Mouse (Mus musculus) urinary bladder, adult 2 months (tissue): ENCODE data around the gene Ms4a3. TPM values are rescaled to one million over a fixed set of nuclear protein-coding genes. Genes with fewer than 3 reads are reported as not detected.

Source experiments
- DNase-seq: peaks from one replicate; pipeline ENCODE4 v3.0.0; 2022; ENCODE audit warnings: low spot score
- polyA plus RNA-seq: library from polyadenylated mRNA; depleted of rRNA; stranded (reverse); fragments of >200 nt; gene quantifications from 2 replicates; pipeline ENCODE4 v1.2.3, GENCODE M21; 2012; rRNA removed

Ms4a3 gene
- polyA plus RNA-seq, result not detected in 2 replicates

GRCm38 (mm10) chr19:11640732-11641131 is at the start of gene Ms4a3:
TSS of gene Ms4a3 (minus strand) at chr19:11640851.
- no peak for DNase-seq

DNA sequence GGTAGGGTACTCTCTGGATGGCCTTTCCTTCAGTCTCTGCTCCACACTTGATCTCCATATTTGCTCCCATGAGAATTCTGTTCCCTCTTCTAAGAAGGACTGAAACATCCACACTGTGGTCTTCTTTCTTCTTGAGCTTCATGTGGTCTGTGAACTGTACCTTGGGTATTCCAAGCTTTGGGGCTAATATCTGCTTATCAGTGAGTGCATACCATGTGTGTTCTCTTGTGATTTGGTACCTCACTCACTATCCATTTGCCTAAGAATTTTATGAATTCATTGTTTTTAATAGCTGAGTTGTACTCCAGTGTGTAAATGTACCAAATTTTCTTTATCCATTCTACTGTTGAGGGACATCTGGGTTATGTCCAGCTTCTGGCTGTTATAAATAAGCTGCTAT is 20.9 kb upstream of the Ms4a3 start:
- no peak for DNase-seq

DNA sequence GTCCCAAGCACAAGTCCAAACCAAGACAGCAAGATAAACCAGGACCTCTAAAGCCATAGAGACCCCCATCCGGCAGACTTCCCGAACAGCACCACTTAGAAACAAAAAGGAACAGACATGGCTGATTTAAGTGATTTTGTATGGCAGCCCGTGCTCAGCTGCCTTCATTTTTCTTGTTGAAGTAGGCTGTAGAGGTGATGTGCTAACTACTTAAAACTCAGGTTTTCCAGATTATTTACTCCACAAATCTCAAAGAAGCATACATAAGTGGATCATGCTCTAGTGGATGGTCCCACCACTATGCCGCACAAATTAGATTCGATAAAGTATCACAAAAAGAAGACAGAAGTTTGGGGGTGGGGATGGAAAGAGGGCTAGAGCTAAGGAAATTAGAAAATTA is 19.8 kb upstream of the Ms4a3 start, which contains the start of gene Oosp2:
TSS of gene Oosp2 (minus strand) at position 101 of the 400 bp plus-strand sequence.
- DNase-seq, result no peak

DNA sequence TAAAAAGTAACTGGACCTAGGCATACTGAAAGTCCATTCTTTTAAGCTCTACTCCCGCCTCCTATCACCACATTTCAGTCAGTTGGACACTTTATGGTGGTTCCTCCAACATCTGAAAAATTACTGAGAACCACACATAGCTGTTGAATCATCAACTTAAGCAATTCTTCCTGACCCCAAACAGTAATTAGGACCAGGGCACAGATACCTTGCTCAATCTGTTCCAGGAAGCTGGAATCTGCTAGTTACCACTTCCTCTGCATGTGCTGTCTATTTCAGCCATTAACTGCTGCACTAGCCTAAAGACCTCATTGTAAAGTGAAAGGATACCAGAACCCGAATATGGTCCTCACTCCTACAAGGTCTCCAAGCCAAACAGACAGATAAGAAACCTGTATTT is 18.5 kb upstream of the Ms4a3 start:
- DNase-seq, result no peak

DNA sequence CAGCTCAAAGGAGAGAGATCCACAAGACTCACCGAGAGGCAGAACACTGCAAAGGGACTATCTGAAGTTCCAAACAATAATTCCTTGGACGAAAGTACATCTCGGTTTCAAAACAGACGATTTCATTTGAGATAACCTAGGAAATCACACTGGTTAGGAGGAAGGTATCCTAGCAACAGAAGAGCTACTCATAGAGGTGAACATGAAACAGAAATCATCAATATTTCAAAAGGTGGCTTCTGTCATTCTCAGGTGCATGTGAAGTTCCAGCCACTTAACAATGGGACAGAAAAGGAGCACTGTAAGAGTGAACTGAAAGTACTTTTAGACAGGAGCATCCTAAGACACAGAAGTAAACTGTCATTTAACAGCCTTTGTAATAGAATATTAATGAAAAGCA is 8.9 kb upstream of the Ms4a3 start:
- DNase-seq, result no peak

- no peak for DNase-seq
Measured at GRCm38 (mm10) chr19:11646166-11646565, 5.5 kb upstream of the Ms4a3 start.

DNA sequence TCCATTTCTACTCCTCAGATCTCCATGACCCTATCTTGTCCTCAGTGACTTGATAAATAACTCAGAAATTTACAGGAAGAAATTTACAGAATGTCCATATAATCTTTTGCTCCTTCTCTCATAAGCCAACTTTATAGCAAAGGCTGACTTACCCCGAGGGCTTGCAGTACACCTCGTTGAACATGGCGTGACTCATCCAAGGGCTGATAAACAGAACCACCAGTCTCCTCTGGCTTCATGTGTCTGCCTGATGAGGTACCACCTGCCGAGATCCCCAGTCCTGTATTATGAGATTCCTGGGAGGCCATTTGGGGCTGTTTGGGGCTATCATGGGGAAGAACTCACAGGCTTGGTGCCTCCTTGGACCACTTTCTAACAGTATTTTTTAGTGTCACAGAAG is 1.6 kb downstream of the Ms4a3 start:
- DNase-seq, result no peak

DNA sequence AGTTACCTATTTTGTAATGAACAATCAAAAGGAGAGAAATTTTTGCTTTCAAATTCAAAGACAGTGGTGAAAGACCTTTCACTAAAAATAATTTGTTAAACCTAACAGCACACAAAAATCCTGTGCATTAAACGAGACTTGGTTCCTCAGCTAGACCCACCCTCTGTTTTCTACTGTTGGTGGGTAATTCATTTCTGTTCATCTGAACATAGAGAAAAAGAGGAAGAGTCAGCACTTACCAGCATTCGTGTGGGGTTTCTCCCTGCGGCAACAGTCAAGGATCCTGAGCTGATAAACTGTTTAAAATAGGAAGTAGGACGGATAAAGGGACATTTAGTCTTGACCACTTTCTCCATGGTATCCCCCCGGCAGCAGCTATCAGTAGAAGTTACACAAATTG is 5.1 kb downstream of the Ms4a3 start:
- no peak for DNase-seq

DNA sequence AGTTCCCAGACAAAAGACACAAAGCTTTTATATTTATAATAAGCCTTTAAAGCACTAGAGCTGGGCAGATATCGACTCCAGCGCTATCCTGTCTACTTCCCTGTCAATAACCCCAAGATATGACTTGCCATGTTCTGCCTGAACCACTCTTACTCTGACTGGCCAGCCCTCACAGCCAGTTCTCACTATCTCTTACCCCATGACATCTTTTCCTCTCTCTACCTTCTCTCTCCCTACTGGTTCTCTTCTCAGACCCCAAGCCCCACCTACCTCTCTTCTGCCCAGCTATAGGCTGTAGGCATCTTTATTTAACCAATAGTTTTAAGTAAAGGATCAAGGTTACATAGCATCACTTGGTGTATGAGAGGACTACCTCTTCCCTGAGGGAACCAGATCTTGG is 6.3 kb downstream of the Ms4a3 start:
- DNase-seq, result no peak

DNA sequence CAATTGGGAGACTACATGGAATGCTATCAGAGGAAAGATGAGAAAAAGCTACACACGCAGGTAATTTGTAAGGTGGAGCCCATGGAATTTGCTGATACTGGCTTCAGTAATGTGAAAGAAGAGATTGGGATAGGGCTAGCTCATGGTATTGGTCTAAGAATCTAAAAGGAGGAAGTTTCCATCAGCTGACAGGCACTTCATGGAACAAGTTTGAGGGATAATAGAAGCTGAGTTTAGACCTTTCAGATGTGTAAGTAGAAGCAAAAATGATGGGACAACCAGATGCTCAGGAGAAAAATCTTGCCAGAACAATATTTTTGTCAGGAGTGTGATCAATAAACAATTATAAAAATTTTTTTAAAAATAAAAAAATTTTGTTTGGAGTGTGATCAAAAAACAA is 6.9 kb downstream of the Ms4a3 start:
- no peak for DNase-seq

DNA sequence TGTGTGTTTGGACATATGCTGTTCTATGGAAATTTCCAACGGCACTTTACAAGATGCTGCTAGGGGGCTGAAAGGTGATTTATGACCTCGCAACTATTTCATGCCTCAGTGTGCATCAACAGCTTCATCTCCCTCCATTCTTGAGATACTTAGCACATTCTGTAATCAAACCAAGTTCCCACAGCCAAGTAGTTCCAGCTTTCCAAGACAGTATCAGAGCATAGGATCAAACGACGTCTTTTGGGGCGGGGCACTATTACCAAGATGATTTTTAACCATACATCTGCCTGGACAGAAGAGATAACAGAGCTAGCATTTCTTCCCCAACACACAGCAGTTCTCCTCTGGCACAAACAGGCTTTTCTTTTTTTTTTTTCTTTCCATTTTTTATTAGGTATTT is 15.4 kb downstream of the Ms4a3 start:
- DNase-seq, result no peak

DNA sequence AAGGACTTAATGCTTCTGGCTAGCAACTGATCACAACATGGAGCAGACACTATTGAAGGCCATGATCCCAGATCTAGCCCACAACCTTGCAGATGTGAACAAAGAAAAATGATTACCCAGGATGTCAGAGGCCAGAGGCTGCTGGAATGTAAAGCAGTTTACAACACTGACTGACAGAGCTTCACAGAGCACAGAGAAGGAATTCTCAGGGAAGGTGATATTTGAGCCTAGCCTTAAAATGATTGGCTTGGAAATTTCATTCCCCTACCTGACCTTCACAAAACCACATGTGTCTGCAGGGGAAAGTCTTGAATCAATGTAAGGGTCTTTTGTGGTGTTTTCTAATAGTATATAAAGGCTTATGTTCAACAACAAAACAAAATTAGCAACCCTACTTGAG is 15.9 kb downstream of the Ms4a3 start:
- DNase-seq, result no peak

DNA sequence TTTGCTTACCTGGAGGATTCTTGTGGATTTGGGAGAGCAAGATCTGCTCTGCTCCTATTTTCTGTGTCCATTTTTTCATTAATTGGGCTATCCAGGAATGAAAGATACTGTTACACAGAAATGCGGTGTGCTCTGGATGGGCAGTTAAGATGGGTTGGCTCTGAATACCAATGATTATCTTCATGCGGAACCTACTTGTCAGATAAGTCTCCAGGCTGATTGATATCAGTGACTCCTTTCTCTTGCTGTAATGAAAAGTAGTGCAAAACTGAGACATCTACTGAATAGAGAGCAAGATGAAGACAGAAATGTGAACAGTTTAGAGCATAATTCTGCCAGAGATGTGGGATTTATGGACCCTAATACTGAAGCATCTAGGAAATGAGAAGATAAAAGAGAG is 17.1 kb downstream of the Ms4a3 start, which contains the start of gene Ms4a2:
TSS of gene Ms4a2 (minus strand) at position 169 of the 400 bp plus-strand sequence.
- no peak for DNase-seq

GRCm38 (mm10) chr19:11617983-11618382 is 22.7 kb downstream of the Ms4a3 start:
- no peak for DNase-seq

DNA sequence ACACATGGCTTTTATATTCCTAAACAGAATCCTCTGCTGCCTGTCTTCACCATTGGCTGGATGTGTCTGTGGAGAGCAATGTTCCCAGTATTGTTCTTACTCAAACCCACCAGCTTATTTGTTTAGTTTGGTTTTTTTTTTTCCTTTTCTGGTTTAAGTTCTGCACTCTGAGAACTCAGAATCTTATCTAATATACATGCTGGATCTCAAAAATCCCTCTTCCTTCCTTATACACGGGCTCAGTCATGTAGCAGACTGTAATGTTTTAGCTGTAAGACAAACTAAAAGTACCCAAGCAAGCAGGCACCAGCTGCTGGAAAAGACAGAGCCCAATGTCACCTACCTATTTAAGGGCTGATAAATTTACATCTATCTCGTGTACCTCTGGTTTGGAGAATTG is 25.8 kb downstream of the Ms4a3 start:
- DNase-seq, result no peak

GRCm38 (mm10) chr19:11613776-11614443 is 26.7 kb downstream of the Ms4a3 start:
- DNase-seq, result no peak

DNA sequence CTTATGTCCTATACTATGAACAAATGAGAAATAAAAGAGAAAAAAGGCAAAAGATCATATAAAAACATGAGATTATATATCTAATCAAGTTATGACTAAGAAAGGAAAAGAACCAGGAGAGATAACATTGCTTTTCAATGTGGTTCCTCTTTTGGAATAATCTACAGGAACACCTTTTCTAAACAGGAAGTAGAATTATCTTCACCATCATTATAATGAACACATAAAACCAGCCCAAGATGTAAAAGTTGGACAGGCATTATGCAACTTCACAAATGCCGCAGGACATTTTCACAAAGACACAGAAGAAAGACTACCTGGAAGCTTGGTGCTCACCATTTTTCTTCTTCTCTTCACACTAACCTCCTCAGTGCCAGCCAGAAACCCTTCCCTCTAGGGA is 27.6 kb downstream of the Ms4a3 start:
- DNase-seq, result no peak

DNA sequence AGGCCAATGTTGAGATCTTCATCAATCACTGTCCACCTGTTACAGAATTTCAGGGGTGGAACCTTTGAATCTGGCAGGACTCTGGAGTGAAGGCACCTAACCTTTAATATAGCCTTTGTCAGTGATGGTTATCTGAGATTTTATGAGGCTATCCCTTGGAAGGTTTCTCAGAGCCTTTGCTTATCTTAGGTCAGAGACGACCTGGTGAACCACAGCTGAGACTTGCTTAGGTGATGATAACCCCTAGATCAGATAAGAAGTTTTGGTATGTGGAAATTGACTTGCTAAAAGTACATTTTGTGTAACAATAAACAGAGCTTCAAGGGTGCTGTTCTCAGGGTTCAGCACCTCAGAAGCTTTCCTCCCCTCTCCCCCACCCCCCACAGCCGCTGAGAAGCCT is 28.4 kb downstream of the Ms4a3 start:
- DNase-seq, result no peak

DNA sequence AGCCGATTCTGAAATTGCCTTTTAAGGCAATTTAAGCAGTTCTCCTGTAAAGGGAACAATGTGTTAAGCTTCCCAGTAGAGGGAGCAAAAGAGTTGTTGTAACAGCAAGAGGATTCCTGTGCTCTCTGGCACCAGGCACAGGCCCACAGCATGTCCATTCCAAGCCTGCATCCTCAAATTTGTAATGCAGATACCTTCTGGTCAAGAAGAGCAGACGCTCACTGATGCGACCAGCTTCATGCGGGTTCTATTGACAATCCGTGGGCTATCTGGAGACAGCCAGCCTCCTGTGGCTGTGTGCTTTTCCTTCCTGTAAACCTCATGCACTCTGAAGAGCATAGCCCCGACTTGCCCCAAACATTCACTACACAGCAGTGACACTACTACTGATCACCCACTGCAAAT is 29.1 kb downstream of the Ms4a3 start:
- peak; percentile 19 for DNase-seq

DNA sequence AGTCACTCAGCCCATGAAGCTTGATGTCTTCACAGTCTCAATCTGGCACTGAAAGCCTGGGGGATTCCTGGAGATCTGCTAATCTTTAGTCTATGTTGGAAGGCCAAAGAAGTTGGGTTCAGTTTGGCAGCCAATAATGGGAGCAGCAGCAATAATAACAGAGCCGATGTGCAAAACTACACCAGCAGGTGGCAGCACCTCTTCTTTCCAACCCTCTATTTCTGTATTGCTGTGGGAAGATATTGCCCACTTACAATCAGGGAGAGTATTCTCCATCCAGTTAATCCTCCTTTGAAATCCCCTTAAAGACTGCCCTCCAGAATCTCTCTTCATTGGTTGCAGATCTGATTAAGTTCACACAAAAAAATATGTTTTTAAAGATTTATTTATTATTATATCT is 32.5 kb downstream of the Ms4a3 start:
- DNase-seq, result no peak

DNA sequence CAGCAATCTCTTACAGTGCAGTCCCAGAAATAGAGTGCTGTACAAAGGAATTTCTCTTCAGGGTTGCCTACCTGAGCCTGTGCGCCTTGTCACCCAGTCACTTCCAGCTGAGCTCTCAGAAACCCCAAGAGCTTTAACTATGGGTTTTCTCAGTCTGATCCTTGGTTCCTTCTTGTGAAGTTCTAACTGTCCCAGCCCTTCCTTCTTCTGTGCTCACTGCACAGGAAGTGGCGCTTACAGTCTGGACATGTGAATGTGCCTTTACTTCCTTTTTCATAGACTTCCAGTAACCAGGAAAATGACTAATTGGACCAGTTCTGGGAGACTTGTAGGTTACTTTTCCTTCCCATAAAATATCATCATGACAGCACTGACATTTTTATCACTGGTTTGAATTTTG is 36.0 kb downstream of the Ms4a3 start, which contains the start of gene Ms4a6d:
TSS of gene Ms4a6d (minus strand) at position 247 of the 400 bp plus-strand sequence.
- no peak for DNase-seq

DNA sequence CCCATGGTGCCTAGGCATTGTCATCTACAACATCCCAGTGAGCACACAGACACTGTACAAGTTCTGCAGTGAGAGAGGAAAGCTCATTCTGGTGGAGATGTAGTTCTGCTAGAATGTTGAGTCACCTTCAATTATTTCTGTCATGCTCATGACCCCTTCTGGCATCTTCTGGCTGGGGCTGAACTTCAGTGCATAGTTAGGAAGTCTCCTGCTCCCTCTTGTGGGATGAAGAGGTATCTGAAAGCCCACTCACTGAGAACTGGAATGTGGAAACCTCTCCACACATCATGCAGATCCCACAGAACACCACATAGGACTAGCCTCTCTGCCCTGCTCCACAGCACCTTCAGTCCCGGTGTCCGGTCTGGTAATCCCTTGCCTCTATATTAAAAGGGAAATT is 38.6 kb downstream of the Ms4a3 start:
- no peak for DNase-seq

GRCm38 (mm10) chr19:11601349-11601748 is 39.3 kb downstream of the Ms4a3 start:
- no peak for DNase-seq

- DNase-seq, result no peak
Measured at GRCm38 (mm10) chr19:11589891-11590449, 50.7 kb downstream of the Ms4a3 start.
